Mouse (Mus musculus) kidney, adult 2 months (tissue): ENCODE data around the gene Baz1a.

Source experiments
- CTCF ChIP-seq: fragments of 200-500 bp; conservative IDR thresholded peaks from 2 replicates; pipeline ENCODE4 v1.5.1; 2011; ENCODE audit warnings: low read depth, mild to moderate bottlenecking, control low read depth, low read length, moderate library complexity, mixed read lengths; ENCODE audit not compliant: insufficient read depth, insufficient read length
- POLR2A ChIP-seq: fragments of 200-500 bp; IDR thresholded peaks from one replicate; pipeline ENCODE4 v1.6.1; 2011; ENCODE audit warnings: low read depth, low read length, control low read depth

DNA sequence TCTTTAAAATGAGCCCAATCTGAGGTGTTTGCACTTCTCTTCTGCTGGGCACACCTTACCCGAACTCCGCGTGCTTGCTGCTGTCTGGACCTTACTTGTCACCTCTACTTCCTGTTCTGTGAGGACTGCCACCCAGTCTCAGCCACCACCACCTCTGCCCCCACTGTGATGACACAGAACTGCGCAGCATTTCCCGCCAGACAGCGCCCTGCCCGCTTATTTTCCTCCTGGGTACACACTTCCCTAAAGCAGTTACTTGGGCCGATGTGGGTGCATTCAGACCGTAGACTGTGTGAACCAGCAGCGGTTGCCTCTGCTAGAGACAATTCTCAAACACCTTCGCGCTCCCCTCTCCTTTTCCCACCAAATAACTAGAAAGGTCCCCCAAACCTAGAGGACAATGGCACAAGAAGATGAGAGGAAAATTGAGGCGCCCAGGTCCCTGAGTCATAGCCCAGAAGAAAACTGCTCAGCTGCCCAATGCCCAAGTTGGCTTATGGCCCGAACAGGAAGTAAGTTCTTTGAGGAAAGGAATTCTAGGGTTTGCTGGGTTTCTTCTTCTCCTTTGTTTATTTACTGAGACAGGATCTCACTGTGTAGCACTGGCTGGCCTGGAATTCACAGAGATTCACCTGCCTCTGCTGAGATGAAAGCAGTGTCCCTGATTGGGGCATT is 15.0 kb downstream of the Baz1a start:
- TF ChIP-seq CTCF (no peak), POLR2A (no peak)
